27 mouse cellular contexts compared by ENCODE assay signal in the genomic region with DNA sequence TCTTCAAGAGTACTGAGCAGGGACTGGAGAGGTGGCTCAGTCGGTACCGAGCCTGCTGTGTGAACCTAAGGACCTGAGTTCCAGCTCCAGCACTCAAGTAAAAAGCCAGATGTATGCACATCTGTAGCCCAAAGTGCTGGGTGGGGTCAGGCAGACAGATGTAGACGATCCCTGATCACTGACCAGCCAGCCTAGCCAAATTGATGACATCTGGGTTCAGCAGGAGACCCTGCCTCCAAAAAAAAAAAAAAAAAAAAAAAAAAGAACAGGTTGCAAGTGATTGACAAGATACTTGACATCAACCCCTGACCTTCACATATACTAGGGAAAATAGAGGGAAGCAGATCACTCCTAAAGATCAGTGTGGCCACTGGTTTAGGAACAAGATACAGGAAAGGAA. TPM values are rescaled to one million over a fixed set of nuclear protein-coding genes. Genes with fewer than 3 reads are reported as not detected.
DNase-seq lines count a peak whose midpoint lies in the region; ATAC-seq and TF ChIP-seq lines count a peak whose summit lies in the region.
"Had no signal": no experiment of that assay in that cellular context is flagged by ENCODE, and none has a peak within 500 bp of the region (broad histone marks: within the 10 kb centered on the region; RNA-seq: fewer than 3 reads in every experiment).

No protein-coding gene starts in this region.

- H3K9ac ChIP-seq in CH12.LX (ENCODE audit: insufficient read depth, low read depth), result no peak overlapping the region
- H3K9ac ChIP-seq in intestine, embryonic 15.5 days, result no peak overlapping the region
- H3K9ac ChIP-seq: embryonic facial prominence, embryonic 12.5 days; forebrain, embryonic 13.5 days; forebrain, embryonic 15.5 days; forebrain, postnatal 0 days had no signal

- TF ChIP-seq EP300 in CH12.LX (IDR thresholded peaks at IDR 0.05; ENCODE audit: low read length), result no peak

- DNase-seq in CH12.LX (ENCODE audit: extremely low read depth) (no peak), ES-CJ7 (ENCODE audit: low read depth, low spot score) (peak; percentile 71), R1 (ENCODE audit: low read depth, low spot score) (peak; percentile 53)
- no peak for DNase-seq in T-cell, adult 2 months (ENCODE audit: low spot score)
- no peak for DNase-seq in layer of hippocampus, adult 2 months (ENCODE audit: low spot score in 2 of 2)
- DNase-seq: adrenal gland, adult 2 months; adrenal gland, postnatal 10 days; adrenal gland, postnatal 25 days; cerebellum, adult 11 months; cerebellum, adult 18-20 months; cerebellum, adult 9-10 months; cerebellum, postnatal 10 days; cerebellum, postnatal 25 days; forebrain, postnatal 0 days had no signal

- H3K4me2 ChIP-seq in CH12.LX (ENCODE audit: insufficient read depth, low read depth, poor library complexity, severe bottlenecking), result no peak overlapping the region
- no peak overlapping the region for H3K4me2 ChIP-seq in intestine, embryonic 15.5 days (replicated peaks)
- H3K4me2 ChIP-seq: embryonic facial prominence, embryonic 12.5 days; forebrain, embryonic 13.5 days; forebrain, embryonic 15.5 days had no signal

- no peaks in the 10 kb centered on the region for H3K79me2 ChIP-seq in CH12.LX (replicated peaks; ENCODE audit: control insufficient read depth, extremely low read depth, insufficient read depth, poor library complexity, severe bottlenecking)

- no peak overlapping the region for H3K27ac ChIP-seq in CH12.LX (ENCODE audit: insufficient read depth, low read depth)
- no peak overlapping the region for H3K27ac ChIP-seq in intestine, embryonic 15.5 days
- no peak overlapping the region for H3K27ac ChIP-seq in layer of hippocampus, adult 2 months
- H3K27ac ChIP-seq: embryonic facial prominence, embryonic 10.5 days; embryonic facial prominence, embryonic 12.5 days; forebrain, embryonic 13.5 days; forebrain, embryonic 15.5 days had no signal

- no peak for TF ChIP-seq CTCF in CH12.LX (conservative IDR thresholded peaks at IDR 0.05 in 1 of 2, IDR thresholded peaks at IDR 0.05 in 1 of 2; ENCODE audit: low read depth in 2 of 2, low read length in 2 of 2)
- no peak for TF ChIP-seq CTCF in E14TG2a.4 (conservative IDR thresholded peaks at IDR 0.05; ENCODE audit: low read length)
- TF ChIP-seq CTCF in layer of hippocampus, adult 2 months (conservative IDR thresholded peaks at IDR 0.05), result no peak

- H3K36me3 ChIP-seq in CH12.LX (replicated peaks in 1 of 2; ENCODE audit: control insufficient read depth in 1 of 2, insufficient read depth in 1 of 2, low read length in 1 of 2) (no peaks in the 10 kb centered on the region), E14TG2a.4 (ENCODE audit: insufficient read depth, low read length) (no peaks in the 10 kb centered on the region)
- H3K36me3 ChIP-seq in intestine, embryonic 15.5 days, result no peaks in the 10 kb centered on the region
- H3K36me3 ChIP-seq: embryonic facial prominence, embryonic 10.5 days; embryonic facial prominence, embryonic 12.5 days; forebrain, embryonic 15.5 days; G1E had no signal

- no peak for TF ChIP-seq RAD21 in CH12.LX (IDR thresholded peaks at IDR 0.05; ENCODE audit: low read depth, low read length)

- H3K4me3 ChIP-seq in CH12.LX (replicated peaks in 1 of 3; ENCODE audit: low read depth in 2 of 3, low read length in 2 of 3, poor library complexity in 1 of 3), result no peak overlapping the region
- peak overlapping the region; percentile 71 for H3K4me3 ChIP-seq in E14TG2a.4 (replicated peaks; ENCODE audit: low read length)
- no peak overlapping the region for H3K4me3 ChIP-seq in intestine, embryonic 15.5 days (replicated peaks)
- H3K4me3 ChIP-seq in layer of hippocampus, adult 2 months, result no peak overlapping the region
- H3K4me3 ChIP-seq: embryonic facial prominence, embryonic 10.5 days; embryonic facial prominence, embryonic 12.5 days; forebrain, embryonic 13.5 days; forebrain, embryonic 15.5 days had no signal

- H3K9me3 ChIP-seq in CH12.LX (replicated peaks; ENCODE audit: low read length) (no peaks in the 10 kb centered on the region), E14TG2a.4 (ENCODE audit: low read length) (no peaks in the 10 kb centered on the region)
- H3K9me3 ChIP-seq in intestine, embryonic 15.5 days, result no peaks in the 10 kb centered on the region
- H3K9me3 ChIP-seq: embryonic facial prominence, embryonic 10.5 days; embryonic facial prominence, embryonic 12.5 days; forebrain, embryonic 13.5 days; forebrain, embryonic 15.5 days had no signal

- dilution Hi-C loops in CH12.LX (cut with MboI; ENCODE audit: extremely low pct_ligation_motif_present, extremely low pct_unique_long_range_greater_than_20kb, low sequenced_read_pairs), result no loop called here

- in situ Hi-C loops in CH12.LX (cut with MboI; ENCODE audit: low pct_ligation_motif_present, low pct_unique_long_range_greater_than_20kb, low sequenced_read_pairs), result no loop called here

- WGBS in intestine, embryonic 15.5 days, result 84% methylated on average over 3 of the region's 3 CpGs

- TF ChIP-seq POLR2A in CH12.LX (IDR thresholded peaks at IDR 0.05; ENCODE audit: low read depth, low read length), result no peak

- H3K4me1 ChIP-seq in CH12.LX (ENCODE audit: control insufficient read depth in 1 of 2, insufficient read depth in 2 of 2) (peaks cover 0 to 3% of the 10 kb centered on the region in 2 experiments; a peak in 2 of 4 replicates), E14TG2a.4 (replicated peaks; ENCODE audit: low read depth, low read length) (peaks cover 19% of the 10 kb centered on the region)
- peaks cover 9% of the 10 kb centered on the region for H3K4me1 ChIP-seq in intestine, embryonic 15.5 days (replicated peaks)
- H3K4me1 ChIP-seq: forebrain, embryonic 13.5 days; forebrain, embryonic 15.5 days had no signal

- ATAC-seq in intestine, embryonic 15.5 days, result no peak
- no peak for ATAC-seq in megakaryocyte progenitor cell, adult 5-6 weeks (replicated peaks; ENCODE audit: poor library complexity)
- ATAC-seq: forebrain, embryonic 13.5 days; forebrain, embryonic 15.5 days; forebrain, postnatal 0 days; Patski had no signal

- H3K27me3 ChIP-seq in CH12.LX (replicated peaks) (peaks cover 96% of the 10 kb centered on the region), E14TG2a.4 (ENCODE audit: insufficient read depth, low read length) (0 out of 2 replicates have a peak, but pooled peaks cover 3% of the 10 kb centered on the region)
- no peaks in the 10 kb centered on the region for H3K27me3 ChIP-seq in intestine, embryonic 15.5 days (replicated peaks)
- H3K27me3 ChIP-seq: embryonic facial prominence, embryonic 12.5 days; forebrain, embryonic 13.5 days; forebrain, embryonic 15.5 days; Patski had no signal

TF ChIP-seq in CH12.LX, 34 proteins besides CTCF, POLR2A, EP300 and RAD21:
- TF ChIP-seq PAX5 (IDR thresholded peaks at IDR 0.05; ENCODE audit: low read length), result no peak
- TF ChIP-seq ZNF384 (IDR thresholded peaks at IDR 0.05; ENCODE audit: low read depth, low read length), result peak; percentile 84
- no peak for TF ChIP-seq CHD1 (IDR thresholded peaks at IDR 0.05; ENCODE audit: low read depth, low read length)
- TF ChIP-seq TBP (conservative IDR thresholded peaks at IDR 0.05; ENCODE audit: low read depth, low read length), result no peak
- no peak for TF ChIP-seq GABPA (IDR thresholded peaks at IDR 0.05; ENCODE audit: insufficient replicate concordance, low read depth, low read length)

RNA-seq across cellular contexts. Expression of a gene that starts 15.1 kb away (rescaled TPM):
- not detected in 2 replicates for total RNA-seq in CH12.LX (2012; rRNA removed)
- total RNA-seq in CH12.LX (2014; rRNA removed), result not detected in 2 replicates
- polyA plus RNA-seq in CH12.LX (2012; ENCODE audit: insufficient read length, low read depth), result not detected in 2 replicates
- polyA plus RNA-seq in intestine, embryonic 15.5 days (2015; fragmentation: Nextera tagmentation; extraction: Ambion mirVana), result 0.05 and 0.06 TPM in 2 replicates
- total RNA-seq in megakaryocyte progenitor cell, adult 5-6 weeks (2015), result 0.52 and 0.71 TPM in 2 replicates
- 0.87 TPM in 1 of 2 replicates, not detected in the other for total RNA-seq in megakaryocyte progenitor cell, adult 5-6 weeks (2017)
- total RNA-seq in layer of hippocampus, adult 2 months (2021), result under 1 TPM; 0.49 to 0.96 TPM
- total RNA-seq: adrenal gland, adult 2 months; adrenal gland, postnatal 25 days had no signal
- polyA plus RNA-seq: adrenal gland, adult 2 months; brain, embryonic 14.5 days; C2C12; embryonic facial prominence, embryonic 14.5 days; forebrain, embryonic 11.5 days; forebrain, embryonic 13.5 days; forebrain, embryonic 15.5 days; G1E had no signal

Comparison
In these comparisons a context has a peak if more than half of its experiments do, and no peak if none do; other contexts are left out.
1. DNase-seq: peak in ES-CJ7 (single experiment) and R1 (single experiment); none in CH12.LX (single experiment), T-cell, adult 2 months (single experiment) and layer of hippocampus, adult 2 months (0 of 2).